ENCODE assay signal across 8 mouse cellular contexts in the genomic region with DNA sequence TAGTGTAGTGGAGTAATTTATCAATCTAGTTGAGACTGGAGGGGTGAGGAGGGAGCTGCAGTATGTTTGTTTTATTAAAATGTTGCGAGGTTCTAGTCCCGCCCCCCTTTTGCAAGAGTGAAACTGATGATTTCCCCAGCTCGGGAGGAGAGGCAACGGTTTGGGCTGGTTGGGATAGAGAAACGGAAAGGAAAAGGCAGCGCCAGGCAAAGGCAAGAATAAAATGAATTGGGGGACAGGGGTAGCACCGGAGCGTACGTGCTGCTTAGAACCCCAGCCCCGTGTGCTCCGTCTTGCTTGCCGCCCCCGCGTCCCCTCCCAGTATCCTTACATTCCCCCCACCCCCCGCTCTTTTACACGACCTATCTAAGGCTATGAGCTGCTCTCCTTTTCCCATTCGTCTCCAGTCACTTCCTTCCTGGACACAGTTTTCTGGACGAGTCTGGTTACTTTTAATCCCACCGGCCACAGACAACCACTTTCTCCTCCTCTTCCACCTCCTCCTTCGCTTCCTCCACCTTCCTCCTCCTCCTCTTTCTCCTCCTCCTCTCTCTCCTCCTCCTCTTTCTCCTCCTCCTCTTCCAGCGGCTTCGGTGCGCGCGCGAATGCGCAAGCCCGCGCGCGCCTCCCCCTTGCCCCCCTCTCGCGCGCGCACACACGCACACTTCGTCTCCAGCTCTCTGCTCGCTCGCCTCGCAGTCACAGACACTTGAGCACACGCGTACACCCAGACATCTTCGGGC. TPM values are rescaled to one million over a fixed set of nuclear protein-coding genes. Genes with fewer than 3 reads are reported as not detected.
DNase-seq lines count a peak whose midpoint lies in the region; ATAC-seq and TF ChIP-seq lines count a peak whose summit lies in the region.

No protein-coding gene starts in this region.

- no peak overlapping the region for H3K27ac ChIP-seq in ES-Bruce4 (ENCODE audit: insufficient read depth, low read length)
- H3K27ac ChIP-seq in forebrain, postnatal 0 days (ENCODE audit: low read depth, low read length): peak overlapping the region; percentile 92
- peak overlapping the region; percentile 94 for H3K27ac ChIP-seq in lung, embryonic 16.5 days (ENCODE audit: low read length)

- TF ChIP-seq EP300 in ES-Bruce4 (IDR thresholded peaks at IDR 0.05; ENCODE audit: insufficient read depth, low read depth, low read length): no peak

- no peak overlapping the region for H3K9ac ChIP-seq in ES-Bruce4 (ENCODE audit: low read depth, poor library complexity, severe bottlenecking)
- peak overlapping the region; percentile 69 for H3K9ac ChIP-seq in forebrain, postnatal 0 days
- H3K9ac ChIP-seq in lung, embryonic 16.5 days (ENCODE audit: low read length): peak overlapping the region; percentile 68

- peaks cover 2% of the 10 kb centered on the region for H3K27me3 ChIP-seq in ES-Bruce4 (ENCODE audit: control insufficient read depth, insufficient read depth, low read length, poor library complexity, severe bottlenecking)
- H3K27me3 ChIP-seq in forebrain, postnatal 0 days (ENCODE audit: insufficient read depth, low read length): no peaks in the 10 kb centered on the region
- H3K27me3 ChIP-seq in lung, embryonic 16.5 days (ENCODE audit: control insufficient read depth, insufficient read depth, low read depth, low read length): no peaks in the 10 kb centered on the region; the same call in 1 of the 2 replicates

- intact Hi-C loops in heart, postnatal 36 days (cut with DNase I): loop anchor here (1.0 to 10.0 kb wide), 5 partner anchors 48 to 1740 kb away; a partner anchor contains a TSS

- H3K9me3 ChIP-seq in ES-Bruce4 (replicated peaks; ENCODE audit: control insufficient read depth, insufficient read depth, low read length, poor library complexity, severe bottlenecking): no peaks in the 10 kb centered on the region
- no peaks in the 10 kb centered on the region for H3K9me3 ChIP-seq in forebrain, postnatal 0 days (ENCODE audit: low read length)
- no peaks in the 10 kb centered on the region for H3K9me3 ChIP-seq in lung, embryonic 16.5 days (ENCODE audit: control insufficient read depth, low read length)

- peak overlapping the region; percentile 73 for H3K4me2 ChIP-seq in forebrain, postnatal 0 days (ENCODE audit: low read depth)
- peak overlapping the region; percentile 64 for H3K4me2 ChIP-seq in lung, embryonic 16.5 days (ENCODE audit: low read depth, low read length)

- ATAC-seq in forebrain, postnatal 0 days: peak; percentile 86
- ATAC-seq in lung, embryonic 16.5 days (ENCODE audit: low read depth): peak; percentile 86

- no peak for TF ChIP-seq POLR2A in ES-Bruce4 (IDR thresholded peaks at IDR 0.05; ENCODE audit: insufficient read depth, low read length)

- peak overlapping the region; percentile 59 for H3K4me3 ChIP-seq in ES-Bruce4 (ENCODE audit: low read depth, low read length)
- peak overlapping the region; percentile 66 for H3K4me3 ChIP-seq in forebrain, postnatal 0 days (ENCODE audit: low read depth, low read length)
- H3K4me3 ChIP-seq in lung, embryonic 16.5 days (ENCODE audit: low read length): peak overlapping the region; percentile 65

- no peaks in the 10 kb centered on the region for H3K36me3 ChIP-seq in ES-Bruce4 (ENCODE audit: control insufficient read depth, insufficient read depth, low read length, poor library complexity, severe bottlenecking)
- H3K36me3 ChIP-seq in forebrain, postnatal 0 days (ENCODE audit: insufficient read depth): no peaks in the 10 kb centered on the region
- H3K36me3 ChIP-seq in lung, embryonic 16.5 days (ENCODE audit: control insufficient read depth, insufficient read depth, low read length): no peaks in the 10 kb centered on the region

- 1% methylated on average over 43 of the region's 43 CpGs for WGBS in forebrain, postnatal 0 days
- under 1% methylated on average over 39 of the region's 43 CpGs for WGBS in lung, embryonic 16.5 days

- no peaks in the 10 kb centered on the region for H3K4me1 ChIP-seq in ES-Bruce4 (ENCODE audit: control insufficient read depth, insufficient read depth, low read length)
- H3K4me1 ChIP-seq in forebrain, postnatal 0 days (ENCODE audit: insufficient read depth): no peaks in the 10 kb centered on the region
- H3K4me1 ChIP-seq in lung, embryonic 16.5 days (replicated peaks; ENCODE audit: control insufficient read depth, insufficient read depth, low read length): peaks cover 3% of the 10 kb centered on the region; the same call in 1 of the 2 replicates

- no peak for TF ChIP-seq CTCF in ES-Bruce4 (IDR thresholded peaks at IDR 0.05; ENCODE audit: low read depth, low read length)
- TF ChIP-seq CTCF in forebrain, postnatal 0 days (IDR thresholded peaks at IDR 0.05; ENCODE audit: low read depth): no peak

- DNase-seq in cerebellum, adult 11-12 months: peak; percentile 73
- peak; percentile 95 for DNase-seq in forebrain, postnatal 0 days
- DNase-seq in heart, postnatal 36 days: peak; percentile 75 to 82
- DNase-seq in layer of hippocampus, adult 9-11 months: peak; percentile 72
- peak; percentile 65 for DNase-seq in ovary, adult 18-20 months (ENCODE audit: low spot score)
- peak; percentile 14 for DNase-seq in thymus, postnatal 25 days

RNA-seq across cellular contexts. Expression of a gene that starts 20.5 kb away (rescaled TPM):
- not detected in 2 replicates for polyA plus RNA-seq in ES-Bruce4 (2011; ENCODE audit: insufficient read depth, insufficient read length, low read depth, missing spikeins)
- 245 and 448 TPM in 2 replicates for total RNA-seq in forebrain, postnatal 0 days (2014; rRNA removed)
- 373 and 527 TPM in 2 replicates for polyA plus RNA-seq in forebrain, postnatal 0 days (2015; fragmentation: Nextera tagmentation; extraction: Ambion mirVana)
- 10 to 100 TPM; 57.7 to 73.6 TPM for total RNA-seq in heart, postnatal 36 days (2021)
- 60.2 and 67.2 TPM in 2 replicates for polyA plus RNA-seq in lung, embryonic 16.5 days (2015; fragmentation: Nextera tagmentation; extraction: Ambion mirVana)

Comparison
In these comparisons a context has a peak if more than half of its experiments do, and no peak if none do; other contexts are left out.
1. DNase-seq: peak in every context shown above with its lines; median percentile 95 in forebrain, postnatal 0 days; 78 in heart, postnatal 36 days; 73 in cerebellum, adult 11-12 months; 72 in layer of hippocampus, adult 9-11 months; 65 in ovary, adult 18-20 months; 14 in thymus, postnatal 25 days.
2. RNA of a gene that starts 20.5 kb away (polyA plus RNA-seq): 373 to 527 TPM in forebrain, postnatal 0 days and 60.2 to 67.2 TPM in lung, embryonic 16.5 days; not detected in ES-Bruce4; every median in the first group is over 10 times any median in the second.
3. Peak in every context shown above with its lines, with median percentiles within 50 percentile points of each other: H3K4me3 ChIP-seq.